ENCODE assay signal across 8 mouse cellular contexts in the genomic region with DNA sequence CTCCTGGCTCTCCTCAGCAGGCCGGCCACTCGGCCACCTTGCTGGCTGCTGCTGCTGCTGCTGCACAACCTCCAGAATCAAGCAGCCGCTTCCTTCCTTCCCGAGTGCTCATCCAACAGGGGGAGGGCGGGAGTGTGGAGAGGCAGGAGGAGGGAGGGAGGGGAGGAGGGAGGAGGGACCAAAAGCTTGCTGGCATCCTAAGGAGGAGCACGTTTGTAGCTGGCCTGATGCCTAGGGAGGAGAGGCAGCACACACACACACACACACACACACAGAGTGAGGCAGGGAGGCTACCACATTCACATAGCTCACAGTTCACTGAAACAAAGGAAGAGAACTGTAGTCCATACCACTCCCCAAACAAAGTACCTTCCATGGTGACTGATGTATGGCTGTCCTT.
A peak's percentile ranks its signal among the peaks of the same experiment; 100 is the strongest.
DNase-seq lines count a peak whose midpoint lies in the region; ATAC-seq and TF ChIP-seq lines count a peak whose summit lies in the region.

No protein-coding gene starts in this region.

- TF ChIP-seq CTCF in olfactory bulb, adult 2 months (IDR thresholded peaks at IDR 0.05; ENCODE audit: insufficient read depth, low read depth, low read length): no peak

- intact Hi-C loops in left cerebral cortex, postnatal 4 days (cut with DNase I): no loop called here

- H3K9ac ChIP-seq in kidney, embryonic 15.5 days: no peak overlapping the region
- H3K9ac ChIP-seq in hindbrain, embryonic 11.5 days (ENCODE audit: low read depth, low read length): peak overlapping the region; percentile 60

- H3K4me1 ChIP-seq in kidney, embryonic 15.5 days: peaks cover 64% of the 10 kb centered on the region
- H3K4me1 ChIP-seq in hindbrain, embryonic 11.5 days (replicated peaks; ENCODE audit: control insufficient read depth, insufficient read depth, low read length): peaks cover 12% of the 10 kb centered on the region
- peaks cover 67% of the 10 kb centered on the region for H3K4me1 ChIP-seq in olfactory bulb, adult 2 months (ENCODE audit: control insufficient read depth, insufficient read depth, low read length)

- 5% methylated on average over 5 of the region's 6 CpGs for WGBS in kidney, embryonic 15.5 days
- 5% methylated on average over 6 of the region's 6 CpGs for WGBS in hindbrain, embryonic 11.5 days
- WGBS in olfactory bulb, adult 2 months: 6% methylated on average over 6 of the region's 6 CpGs

- H3K27me3 ChIP-seq in kidney, embryonic 15.5 days: no peaks in the 10 kb centered on the region
- no peaks in the 10 kb centered on the region for H3K27me3 ChIP-seq in hindbrain, embryonic 11.5 days (ENCODE audit: control insufficient read depth, insufficient read depth, low read length)

- H3K36me3 ChIP-seq in kidney, embryonic 15.5 days: peaks cover 20% of the 10 kb centered on the region
- no peaks in the 10 kb centered on the region for H3K36me3 ChIP-seq in hindbrain, embryonic 11.5 days (ENCODE audit: control insufficient read depth, insufficient read depth, low read length)

- H3K9me3 ChIP-seq in kidney, embryonic 15.5 days (replicated peaks): no peaks in the 10 kb centered on the region
- H3K9me3 ChIP-seq in hindbrain, embryonic 11.5 days (ENCODE audit: control insufficient read depth, low read length): no peaks in the 10 kb centered on the region

- DNase-seq in kidney, adult 8-10 months: no peak
- peak; percentile 65 for DNase-seq in embryo, embryonic 10.5 days (ENCODE audit: low spot score)
- peak; percentile 52 for DNase-seq in hindbrain, embryonic 11.5 days (ENCODE audit: low spot score)
- peak; percentile 84 for DNase-seq in left cerebral cortex, postnatal 4 days
- DNase-seq in thymus, postnatal 4 days: no peak

- no peak for TF ChIP-seq POLR2A in olfactory bulb, adult 2 months (IDR thresholded peaks at IDR 0.05; ENCODE audit: insufficient read depth, low read depth, low read length)

- H3K27ac ChIP-seq in kidney, embryonic 15.5 days: peak overlapping the region; percentile 52
- peak overlapping the region; percentile 87 for H3K27ac ChIP-seq in hindbrain, embryonic 11.5 days (ENCODE audit: low read depth, low read length)
- H3K27ac ChIP-seq in olfactory bulb, adult 2 months (ENCODE audit: insufficient read depth, low read depth, low read length): peak overlapping the region; percentile 99

- H3K4me3 ChIP-seq in kidney, embryonic 15.5 days (replicated peaks): no peak overlapping the region
- peak overlapping the region; percentile 21 for H3K4me3 ChIP-seq in hindbrain, embryonic 11.5 days (ENCODE audit: low read depth, low read length)
- H3K4me3 ChIP-seq in olfactory bulb, adult 2 months (ENCODE audit: insufficient read depth, low read depth, low read length): peak overlapping the region; percentile 35

- H3K4me2 ChIP-seq in kidney, embryonic 15.5 days: peak overlapping the region; percentile 16; the same call in 1 of the 2 replicates
- peak overlapping the region; percentile 39 for H3K4me2 ChIP-seq in hindbrain, embryonic 11.5 days (replicated peaks; ENCODE audit: low read depth, low read length)

- ATAC-seq in kidney, embryonic 15.5 days (replicated peaks; ENCODE audit: low FRiP score): peak; percentile 46; the same call in 1 of the 2 replicates
- peak; percentile 46; the same call in 1 of the 2 replicates for ATAC-seq in hindbrain, embryonic 11.5 days (ENCODE audit: low FRiP score)
- ATAC-seq in CD4-positive, CD25-positive, alpha-beta regulatory T cell, adult 4 months: no peak

Comparison
In these comparisons a context has a peak if more than half of its experiments do, and no peak if none do; other contexts are left out.
1. DNase-seq: peak in embryo, embryonic 10.5 days (single experiment), hindbrain, embryonic 11.5 days (single experiment) and left cerebral cortex, postnatal 4 days (single experiment); none in kidney, adult 8-10 months (0 of 2) and thymus, postnatal 4 days (single experiment).
2. Peak in every context shown above with its lines, with median percentiles within 50 percentile points of each other: H3K27ac ChIP-seq.